Mouse (Mus musculus) 3134 (cell line): ENCODE data around the gene Ush1c.
"Not testable (repeated sequence)": the region's sequence is repeated elsewhere in the genome, so short reads cannot be mapped to it uniquely, and the experiment has no call there.

Source experiments
- DNase-seq: peaks from one replicate; pipeline ENCODE4 v3.0.0-alpha.2; 2011; ENCODE audit warnings: low spot score; ENCODE audit not compliant: insufficient read length; ENCODE audit errors: extremely low read depth

Gene Ush1c

DNA sequence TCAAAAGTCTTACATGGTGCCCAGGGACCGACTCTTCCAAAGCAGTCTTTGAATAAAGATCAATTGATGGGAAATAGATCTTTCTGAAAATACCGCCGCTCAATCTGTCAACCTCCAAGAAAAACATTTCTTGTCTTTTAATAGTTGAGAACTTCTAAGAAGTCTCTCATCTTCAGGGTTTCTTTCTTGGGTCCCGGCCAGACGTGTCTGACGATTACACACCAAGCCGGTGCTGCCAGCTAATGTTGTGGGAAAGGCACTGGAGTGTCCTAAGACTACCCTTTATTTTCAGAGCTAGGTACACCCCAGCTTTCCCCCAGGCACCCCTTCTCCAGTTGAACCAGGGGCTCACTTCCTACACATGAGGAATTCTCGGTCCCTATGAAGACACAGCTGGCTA, 30.2 kb downstream of the Ush1c start:
- DNase-seq: no peak

DNA sequence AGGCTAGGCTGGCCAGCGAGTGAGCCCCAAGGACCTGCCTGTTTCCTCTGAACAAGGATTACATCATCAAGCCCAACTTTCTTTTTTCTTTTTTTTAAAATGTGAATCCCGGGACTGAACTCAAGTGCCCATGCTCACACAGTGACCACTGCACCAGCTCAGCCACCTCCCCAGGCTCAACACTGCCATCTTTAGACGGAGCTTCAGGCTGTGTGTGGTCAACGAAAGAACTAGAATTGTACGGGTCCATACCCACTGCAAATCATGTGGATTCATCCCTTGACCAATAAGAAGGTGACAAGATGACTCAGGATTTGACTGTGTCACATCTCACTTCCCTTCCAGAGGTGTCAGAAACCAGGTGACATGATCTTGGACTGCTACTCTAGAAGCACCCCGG, 33.5 kb downstream of the Ush1c start:
- no peak for DNase-seq

DNA sequence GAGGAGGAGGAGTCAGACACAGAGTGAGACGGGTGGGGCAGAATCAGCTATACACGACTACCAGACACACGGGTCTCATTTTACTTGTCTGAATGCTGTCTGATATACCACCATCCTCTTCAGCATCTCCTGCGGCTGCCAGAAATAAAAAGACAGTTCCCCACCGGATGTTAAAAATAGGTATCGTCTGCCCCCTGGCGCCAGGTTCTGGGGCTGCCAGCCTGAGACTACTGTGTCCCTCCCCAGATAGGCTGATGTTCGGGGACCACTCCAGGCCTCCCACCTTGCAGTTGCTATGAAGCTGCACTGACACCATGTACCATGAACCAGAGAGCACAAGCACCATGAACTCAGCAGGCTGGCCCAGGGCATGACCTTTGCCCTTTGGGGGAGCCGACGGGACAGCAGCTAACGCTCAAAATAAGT, 34.2 kb downstream of the Ush1c start:
- DNase-seq: no peak

DNA sequence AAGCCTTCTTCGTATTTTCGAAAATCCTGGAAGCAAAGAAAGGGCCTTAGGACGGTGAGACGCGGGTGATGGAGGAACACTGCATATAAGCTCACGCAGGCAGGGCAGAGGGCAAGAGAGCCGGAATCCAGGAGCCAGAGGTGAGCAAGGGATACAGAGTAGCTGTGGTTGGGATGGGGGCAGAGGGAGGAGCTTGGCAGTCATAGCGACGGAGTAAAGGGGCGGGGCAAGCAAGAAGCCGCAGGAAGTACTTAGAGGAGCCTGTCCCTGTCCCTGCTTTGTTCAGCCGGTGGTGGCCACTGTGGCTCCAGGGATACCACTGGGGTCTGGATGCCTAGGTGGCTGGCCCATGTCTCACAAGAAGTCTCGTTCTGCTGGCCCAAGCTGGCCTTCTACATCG, 36.7 kb downstream of the Ush1c start:
- DNase-seq: no peak

GRCm38 (mm10) chr7:46200021-46200420, 38.3 kb downstream of the Ush1c start:
- DNase-seq: no peak

DNA sequence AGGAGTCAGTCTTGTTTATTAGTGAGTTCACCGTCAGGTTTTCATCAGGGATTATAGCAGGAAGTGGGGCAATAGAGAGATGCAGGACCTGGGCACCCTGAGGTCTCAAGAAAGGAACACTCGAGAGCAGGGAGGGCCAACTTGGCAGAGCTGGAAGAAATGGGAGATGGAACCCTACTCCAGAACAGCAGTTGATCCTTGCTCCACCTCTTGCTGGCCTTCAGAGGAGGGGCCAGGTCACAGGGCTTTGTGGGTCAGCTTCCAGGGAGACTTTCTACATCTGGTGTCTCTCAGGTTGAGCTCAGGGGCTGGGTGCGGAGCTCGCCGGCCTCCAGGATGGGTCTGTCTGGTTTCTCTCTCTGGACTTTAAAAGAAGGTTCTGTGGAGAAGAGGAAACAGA, 42.9 kb downstream of the Ush1c start:
- DNase-seq: no peak

- DNase-seq: no peak
These were observed 54.1 kb downstream of the Ush1c start for GRCm38 (mm10) chr7:46184232-46184631.

GRCm38 (mm10) chr7:46181590-46181989, 56.7 kb downstream of the Ush1c start:
- no peak for DNase-seq

GRCm38 (mm10) chr7:46179431-46180275, 58.6 kb downstream of the Ush1c start, which contains the start of gene Abcc8:
Abcc8 (minus strand) TSS chr7:46180033.
- no peak for DNase-seq

DNA sequence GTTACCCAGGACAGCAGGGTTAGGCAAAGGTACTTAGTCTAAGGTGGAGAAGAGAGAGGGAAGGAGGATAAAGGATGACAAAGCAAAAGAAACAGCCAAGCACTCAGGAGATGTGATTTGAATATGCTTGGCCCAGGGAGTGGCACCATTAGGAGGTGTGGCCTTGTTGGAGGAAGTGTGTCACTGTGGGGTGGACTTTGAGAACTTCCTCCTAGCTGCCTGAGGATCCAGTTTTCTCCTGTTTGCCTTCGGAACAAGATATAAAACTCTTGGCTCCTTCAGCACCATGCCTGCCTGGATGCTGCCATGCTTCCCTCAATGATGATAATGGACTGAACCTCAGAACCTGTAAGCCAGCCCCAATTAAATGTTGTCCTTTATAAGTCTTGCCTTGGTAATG, 69.3 kb downstream of the Ush1c start:
- DNase-seq: not testable (repeated sequence)

GRCm38 (mm10) chr7:46168402-46168801, 69.9 kb downstream of the Ush1c start:
- no peak for DNase-seq

DNA sequence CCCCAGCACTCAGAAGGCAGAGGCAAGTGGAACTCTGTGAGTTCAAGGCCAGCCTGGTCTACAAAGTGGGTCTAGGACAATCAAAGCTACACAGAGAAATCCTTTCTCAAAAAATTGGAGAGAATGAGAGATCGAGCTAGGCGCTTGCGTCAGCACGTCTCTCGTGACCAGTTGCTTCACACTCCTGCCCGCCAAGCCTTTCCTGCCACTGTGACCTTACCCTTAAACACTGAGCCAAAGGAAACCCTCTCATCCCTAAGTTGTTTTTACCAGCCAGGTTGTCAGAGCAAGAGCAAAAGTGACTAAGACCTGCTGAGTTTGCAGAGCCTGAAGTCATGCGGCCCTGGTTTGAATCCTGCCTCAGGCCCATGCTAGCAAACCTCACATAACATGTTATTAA, 70.4 kb downstream of the Ush1c start:
- DNase-seq: no peak

DNA sequence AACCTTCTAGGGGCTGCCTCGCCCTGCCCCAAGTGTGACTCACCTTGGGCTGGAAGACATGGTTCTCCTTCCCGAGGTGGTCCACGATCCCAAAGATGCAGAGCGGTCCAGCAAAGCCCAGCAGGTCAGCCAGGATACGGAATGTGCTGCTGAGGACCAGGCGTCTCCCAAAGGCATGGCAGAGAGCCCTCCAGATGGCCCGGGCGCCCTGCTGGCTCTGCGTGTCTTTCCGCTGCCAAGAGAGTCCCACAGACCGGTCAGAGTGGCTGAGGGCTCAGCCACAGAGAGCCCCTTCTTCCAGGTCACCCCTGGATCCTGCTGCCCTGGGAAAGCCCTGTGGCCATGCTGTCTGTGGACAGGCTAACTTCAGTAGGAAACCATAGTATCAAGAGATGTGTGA, 72.4 kb downstream of the Ush1c start:
- no peak for DNase-seq

GRCm38 (mm10) chr7:46162731-46163130, 75.6 kb downstream of the Ush1c start:
- DNase-seq: no peak

DNA sequence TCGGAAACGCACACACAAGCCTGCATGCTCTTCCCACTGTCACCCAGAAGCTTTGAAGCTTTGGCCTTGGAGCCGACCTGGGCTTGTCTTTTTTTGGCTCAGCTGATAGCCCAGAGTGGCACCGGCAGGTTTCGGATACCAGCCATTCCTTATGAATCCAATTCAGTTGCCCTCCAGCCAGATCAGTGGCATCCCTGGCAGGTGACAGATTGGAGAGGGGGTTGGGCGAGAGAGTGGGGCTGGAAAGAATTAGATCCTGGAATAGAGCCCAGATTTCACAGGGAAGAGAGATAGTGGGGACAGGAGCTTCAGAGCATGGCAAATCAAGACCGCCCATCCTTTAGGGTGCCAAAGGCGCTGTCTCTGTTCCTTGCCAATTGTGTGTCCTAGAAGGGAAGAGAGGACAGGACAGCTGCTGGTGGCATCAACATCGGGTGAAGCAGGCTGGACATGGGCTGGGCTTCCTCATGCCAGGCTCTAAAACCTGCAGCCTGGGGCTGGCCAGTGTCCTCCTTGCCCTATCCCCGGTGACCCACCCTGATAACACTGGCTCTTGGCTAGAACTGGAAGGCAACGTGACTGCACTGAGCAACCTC, 76.1 kb downstream of the Ush1c start:
- DNase-seq: no peak

GRCm38 (mm10) chr7:46161615-46162014, 76.7 kb downstream of the Ush1c start:
- no peak for DNase-seq

DNA sequence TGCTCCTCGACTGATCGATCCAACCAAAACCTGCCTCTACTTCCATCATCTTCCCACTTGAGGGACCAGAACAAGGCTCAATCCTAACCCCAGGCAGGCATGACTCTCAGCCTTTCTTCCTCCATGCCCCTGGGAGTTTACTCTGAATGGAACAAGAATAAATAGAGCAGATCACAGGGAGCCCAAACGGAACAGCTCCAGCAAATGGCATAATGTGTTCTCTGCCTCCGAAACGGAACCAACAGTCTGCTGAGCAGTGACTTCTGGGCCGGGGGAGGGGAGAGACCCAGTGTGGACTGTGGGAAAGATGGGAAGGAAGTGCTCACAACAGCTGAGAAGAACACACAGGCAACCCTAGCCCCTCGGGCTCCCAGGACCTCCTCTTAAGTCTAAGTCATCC, 80.6 kb downstream of the Ush1c start:
- DNase-seq: no peak

DNA sequence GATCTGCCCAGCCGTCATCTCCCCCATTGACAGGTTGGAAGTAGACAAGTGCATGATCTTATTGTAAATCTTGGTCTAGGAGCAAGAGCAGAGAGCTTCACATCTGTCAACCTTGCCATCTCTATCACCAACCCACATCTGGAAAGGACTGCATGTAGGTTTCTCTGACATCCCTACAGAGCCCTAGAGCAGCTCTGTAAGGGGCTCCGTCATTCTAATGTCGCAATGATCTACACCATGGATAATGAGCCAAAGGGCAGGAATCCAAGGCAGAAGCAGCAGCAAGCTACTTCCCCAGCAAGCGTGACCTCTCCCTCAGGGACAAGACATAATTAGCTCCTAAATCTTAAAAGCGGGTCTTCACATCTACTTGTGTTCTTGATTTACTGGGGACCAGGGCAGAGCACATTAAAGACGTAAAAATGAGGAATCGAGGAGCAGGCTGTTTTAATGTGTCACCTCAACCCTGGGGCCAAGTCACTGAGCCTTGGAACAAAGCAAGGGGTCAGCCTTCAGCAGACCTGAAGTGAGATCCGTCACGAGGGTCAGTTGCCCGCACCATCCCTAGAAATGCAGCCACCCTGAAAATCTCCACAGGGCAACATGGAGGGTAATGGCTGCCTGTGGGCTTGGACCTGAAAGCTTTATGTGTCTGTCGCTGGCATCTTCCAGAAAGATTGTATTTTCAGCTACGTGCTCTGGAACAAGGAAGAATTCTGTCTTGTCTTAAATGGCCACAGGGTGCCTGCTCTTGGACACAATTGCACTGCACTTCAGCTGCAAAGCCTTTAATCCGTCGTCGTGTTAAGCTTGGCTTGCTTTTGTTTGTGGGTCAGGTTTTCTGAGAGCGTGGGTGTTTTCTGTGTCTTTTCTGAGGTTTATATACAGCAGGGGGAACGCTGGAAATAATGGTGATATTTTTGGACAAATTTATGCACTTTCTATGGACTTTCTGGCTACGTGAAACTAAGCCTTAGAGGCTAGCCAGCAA, 83.5 kb downstream of the Ush1c start:
- no peak for DNase-seq

- no peak for DNase-seq
These were observed 85.4 kb downstream of the Ush1c start for GRCm38 (mm10) chr7:46152819-46153351.

- DNase-seq: no peak
These were observed 90.9 kb downstream of the Ush1c start for GRCm38 (mm10) chr7:46147417-46147816.
